Mouse (Mus musculus): ENCODE data around the gene Afg3l1.

DNA sequence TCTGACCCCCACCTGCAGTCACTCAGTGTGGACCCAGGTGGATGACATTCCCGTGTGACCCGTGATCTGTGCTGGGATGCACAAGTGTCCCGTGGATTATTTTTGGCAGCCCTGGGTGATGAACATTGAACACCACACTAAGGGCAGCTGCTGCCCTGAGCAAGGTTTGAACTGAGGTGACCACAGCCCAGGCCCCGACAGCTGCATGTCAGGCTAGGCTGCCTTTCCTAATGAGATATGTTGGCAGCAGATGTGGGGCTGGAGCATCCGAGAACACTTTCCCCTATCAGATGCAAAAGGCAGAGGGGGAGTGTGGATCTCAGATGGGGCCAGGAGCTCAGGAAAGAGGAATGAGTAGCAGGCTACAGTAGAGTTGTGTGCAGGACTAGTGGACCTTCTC is 33.1 kb downstream of the Afg3l1 start:
- no peak for TF ChIP-seq POLR2A (IDR thresholded peaks at IDR 0.05; ENCODE audit: borderline replicate concordance, extremely low read depth, insufficient read depth, insufficient read length, poor library complexity, severe bottlenecking)
- no peak for TF ChIP-seq CTCF (IDR thresholded peaks at IDR 0.05; ENCODE audit: borderline replicate concordance, extremely low read depth, insufficient read depth, insufficient read length)

All from brain, embryonic 14.5 days (tissue).